Mouse (Mus musculus) spleen, adult 18-20 months (tissue): ENCODE results near the gene Dph2.

Experiments
- DNase-seq, 2 experiments: peaks; one replicate each; pipeline ENCODE4 v3.0.0; 2022; ENCODE audit warnings: mixed read lengths in 2 of 2

Gene Dph2

GRCm38 (mm10) chr4:117891738-117892161, at the start of gene Dph2:
Gene Dph2 (minus strand): TSS chr4:117892032.
- peak; percentile 65 to 77 for DNase-seq

GRCm38 (mm10) chr4:117936964-117937363, 45.1 kb upstream of the Dph2 start:
- no peak for DNase-seq

GRCm38 (mm10) chr4:117934081-117934480, 42.2 kb upstream of the Dph2 start:
- no peak for DNase-seq

- DNase-seq = no peak
Measured at GRCm38 (mm10) chr4:117933248-117933647, 41.4 kb upstream of the Dph2 start.

- DNase-seq = no peak
Measured at GRCm38 (mm10) chr4:117929391-117929881, 37.6 kb upstream of the Dph2 start, which contains the start of gene Artn. Gene Artn (minus strand): TSS chr4:117929763.

- peak in 1 of 2 experiments; percentile 33 for DNase-seq
Measured at GRCm38 (mm10) chr4:117928699-117929241, 36.9 kb upstream of the Dph2 start.

GRCm38 (mm10) chr4:117928234-117928633, 36.4 kb upstream of the Dph2 start:
- peak in 1 of 2 experiments; percentile 20 for DNase-seq

GRCm38 (mm10) chr4:117926545-117927482, 35.0 kb upstream of the Dph2 start:
- DNase-seq = peak in 1 of 2 experiments; percentile 19

- no peak for DNase-seq
Measured at GRCm38 (mm10) chr4:117924916-117925315, 33.1 kb upstream of the Dph2 start.

GRCm38 (mm10) chr4:117923450-117923849, 31.6 kb upstream of the Dph2 start:
- DNase-seq = no peak

GRCm38 (mm10) chr4:117921358-117921757, 29.5 kb upstream of the Dph2 start:
- no peak for DNase-seq

GRCm38 (mm10) chr4:117918762-117919161, 26.9 kb upstream of the Dph2 start:
- no peak for DNase-seq

GRCm38 (mm10) chr4:117918261-117918660, 26.4 kb upstream of the Dph2 start:
- DNase-seq = no peak

- no peak for DNase-seq
Measured at GRCm38 (mm10) chr4:117917847-117918246, 26.0 kb upstream of the Dph2 start.

- no peak for DNase-seq
Measured at GRCm38 (mm10) chr4:117917402-117917801, 25.6 kb upstream of the Dph2 start.

- DNase-seq = no peak
Measured at GRCm38 (mm10) chr4:117916386-117916785, 24.6 kb upstream of the Dph2 start.

GRCm38 (mm10) chr4:117915489-117916105, 23.8 kb upstream of the Dph2 start:
- no peak for DNase-seq

- DNase-seq = peak; percentile 81 to 93
Measured at GRCm38 (mm10) chr4:117914591-117915442, 23.0 kb upstream of the Dph2 start, which contains the start of gene Ipo13. Gene Ipo13 (minus strand): TSS chr4:117914999.

GRCm38 (mm10) chr4:117914031-117914430, 22.2 kb upstream of the Dph2 start:
- no peak for DNase-seq

GRCm38 (mm10) chr4:117913421-117913820, 21.6 kb upstream of the Dph2 start:
- DNase-seq = no peak

GRCm38 (mm10) chr4:117912685-117913273, 20.9 kb upstream of the Dph2 start:
- DNase-seq = no peak

- DNase-seq = no peak
Measured at GRCm38 (mm10) chr4:117912131-117912561, 20.3 kb upstream of the Dph2 start.
